Mouse (Mus musculus): ENCODE measurements around the gene Zfp260. TPM values are rescaled to one million over a fixed set of nuclear protein-coding genes. Genes with fewer than 3 reads are reported as not detected.

Zfp260 gene
- polyA plus RNA-seq (2012; rRNA removed), result 5.7 and 8.9 TPM in 2 replicates

GRCm38 (mm10) chr7:30094646-30095429 is at the start of gene Zfp260:
TSS of gene Zfp260 (plus strand) at chr7:30094777.
- Histone ChIP-seq H3K27me3 (ENCODE audit: control insufficient read depth, insufficient read depth, low read length) (no peaks in the 10 kb centered on the region), H3K4me3 (ENCODE audit: control insufficient read depth, low read depth, low read length) (peak within 1 kb of the TSS; percentile 82), H3K36me3 (ENCODE audit: control insufficient read depth, insufficient read depth, low read length) (no peaks in the 10 kb centered on the region), H3K4me1 (ENCODE audit: control insufficient read depth, insufficient read depth, low read length) (peaks cover 14% of the 10 kb centered on the region), H3K27ac (ENCODE audit: control insufficient read depth, insufficient read depth, low read depth, low read length) (peak within 1 kb of the TSS; percentile 96)
- TF ChIP-seq POLR2A (IDR thresholded peaks at IDR 0.05; ENCODE audit: control insufficient read depth, low read depth, low read length) (peak; percentile 68), CTCF (IDR thresholded peaks at IDR 0.05; ENCODE audit: control insufficient read depth, insufficient read depth, insufficient replicate concordance, low read depth, low read length) (no peak)

DNA sequence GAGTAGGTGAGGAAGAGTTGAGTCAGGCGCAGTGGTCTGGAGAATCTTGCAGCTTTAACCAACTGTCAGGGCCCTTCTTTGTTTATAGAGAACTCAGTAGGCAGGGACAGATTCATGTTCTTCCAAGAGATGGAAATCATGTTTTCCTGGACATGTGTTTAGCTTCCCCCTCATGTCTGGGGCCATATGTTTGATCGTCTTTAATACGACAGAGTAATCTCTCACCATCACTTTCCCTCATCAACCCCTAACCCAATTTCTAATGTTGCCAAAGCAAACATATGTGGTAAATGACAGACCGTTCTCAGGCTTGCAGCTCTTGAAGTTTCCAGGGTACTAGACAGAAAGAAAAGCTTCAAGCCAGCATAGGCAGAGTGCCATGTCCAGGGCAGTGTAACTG is 46.5 kb upstream of the Zfp260 start:
- H3K36me3 ChIP-seq (ENCODE audit: control insufficient read depth, insufficient read depth, low read length), result no peaks in the 10 kb centered on the region
- no peak overlapping the region for H3K4me3 ChIP-seq (ENCODE audit: control insufficient read depth, low read depth, low read length)
- peaks cover 2% of the 10 kb centered on the region for H3K4me1 ChIP-seq (ENCODE audit: control insufficient read depth, insufficient read depth, low read length)
- H3K27me3 ChIP-seq (ENCODE audit: control insufficient read depth, insufficient read depth, low read length), result no peaks in the 10 kb centered on the region
- no peak overlapping the region for H3K27ac ChIP-seq (ENCODE audit: control insufficient read depth, insufficient read depth, low read depth, low read length)
- TF ChIP-seq CTCF (IDR thresholded peaks at IDR 0.05; ENCODE audit: control insufficient read depth, insufficient read depth, insufficient replicate concordance, low read depth, low read length) (no peak), POLR2A (IDR thresholded peaks at IDR 0.05; ENCODE audit: control insufficient read depth, low read depth, low read length) (no peak)

DNA sequence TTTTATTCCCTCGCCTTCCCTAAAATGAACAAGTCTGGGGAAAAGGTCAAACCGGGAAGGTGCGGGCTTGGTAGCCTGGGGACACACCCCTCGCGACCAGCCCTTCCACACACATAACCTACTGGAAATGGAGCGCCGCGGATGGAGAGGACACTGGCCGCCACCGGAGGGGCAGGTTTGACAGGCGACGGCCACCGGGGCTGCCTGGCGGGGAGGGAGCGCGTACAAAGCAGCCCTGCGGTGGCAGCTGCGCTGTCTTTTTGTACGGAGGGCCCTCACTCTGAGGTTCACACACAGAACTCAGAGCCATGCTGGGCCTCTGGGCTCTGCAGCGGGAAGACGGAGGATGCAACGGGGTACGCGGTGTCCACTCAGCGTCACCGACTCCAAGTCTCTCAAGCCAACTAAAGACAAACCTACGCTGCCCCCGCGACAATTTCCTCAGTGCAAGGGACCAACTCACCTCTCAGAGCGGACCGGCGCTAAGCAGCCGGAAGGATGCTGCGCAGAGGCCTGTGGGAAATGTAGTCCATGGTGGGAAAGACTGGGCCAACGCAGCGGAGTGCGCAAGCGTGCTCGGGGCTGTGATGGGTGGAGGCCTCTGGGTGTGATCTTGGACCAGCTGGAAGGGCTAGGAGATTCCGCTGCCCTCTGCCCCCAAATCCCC is 43.6 kb upstream of the Zfp260 start, which contains the start of gene Zfp14:
TSS of gene Zfp14 (minus strand) at position 499 of the 667 bp plus-strand sequence.
- H3K4me3 ChIP-seq (ENCODE audit: control insufficient read depth, low read depth, low read length), result peak within 1 kb of the TSS; percentile 93
- TF ChIP-seq POLR2A (IDR thresholded peaks at IDR 0.05; ENCODE audit: control insufficient read depth, low read depth, low read length) (peak; percentile 65), CTCF (IDR thresholded peaks at IDR 0.05; ENCODE audit: control insufficient read depth, insufficient read depth, insufficient replicate concordance, low read depth, low read length) (no peak)
- H3K27ac ChIP-seq (ENCODE audit: control insufficient read depth, insufficient read depth, low read depth, low read length), result peak within 1 kb of the TSS; percentile 42; the same call in 1 of the 2 replicates
- H3K36me3 ChIP-seq (ENCODE audit: control insufficient read depth, insufficient read depth, low read length), result no peaks in the 10 kb centered on the region
- H3K4me1 ChIP-seq (ENCODE audit: control insufficient read depth, insufficient read depth, low read length), result peaks cover 2% of the 10 kb centered on the region
- H3K27me3 ChIP-seq (ENCODE audit: control insufficient read depth, insufficient read depth, low read length), result no peaks in the 10 kb centered on the region

GRCm38 (mm10) chr7:30053591-30053990 is 41.0 kb upstream of the Zfp260 start:
- TF ChIP-seq CTCF (IDR thresholded peaks at IDR 0.05; ENCODE audit: control insufficient read depth, insufficient read depth, insufficient replicate concordance, low read depth, low read length), result no peak
- TF ChIP-seq POLR2A (IDR thresholded peaks at IDR 0.05; ENCODE audit: control insufficient read depth, low read depth, low read length), result no peak

DNA sequence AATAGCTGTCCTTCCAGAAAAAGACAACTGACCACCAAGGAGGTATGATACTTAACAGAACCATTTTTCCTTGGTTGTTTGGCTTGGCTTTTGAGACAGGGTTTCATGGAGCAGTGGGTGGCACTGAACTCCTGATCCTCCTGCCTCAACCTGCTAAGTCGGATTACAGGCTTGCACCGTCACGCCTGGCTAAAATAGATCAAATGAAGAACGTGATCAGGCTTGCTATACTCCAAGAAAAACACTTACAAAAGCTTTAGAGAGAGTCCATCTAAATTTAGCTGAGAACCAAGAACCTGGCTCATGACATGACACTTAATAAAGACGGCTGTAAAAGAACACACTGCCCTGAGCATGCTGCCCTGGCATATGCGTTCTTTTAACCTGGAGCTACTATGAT is 34.2 kb upstream of the Zfp260 start:
- Histone ChIP-seq H3K4me3 (ENCODE audit: control insufficient read depth, low read depth, low read length) (no peak overlapping the region), H3K27ac (ENCODE audit: control insufficient read depth, insufficient read depth, low read depth, low read length) (no peak overlapping the region), H3K36me3 (ENCODE audit: control insufficient read depth, insufficient read depth, low read length) (no peaks in the 10 kb centered on the region), H3K4me1 (ENCODE audit: control insufficient read depth, insufficient read depth, low read length) (no peaks in the 10 kb centered on the region), H3K27me3 (ENCODE audit: control insufficient read depth, insufficient read depth, low read length) (no peaks in the 10 kb centered on the region)
- TF ChIP-seq POLR2A (IDR thresholded peaks at IDR 0.05; ENCODE audit: control insufficient read depth, low read depth, low read length) (no peak), CTCF (IDR thresholded peaks at IDR 0.05; ENCODE audit: control insufficient read depth, insufficient read depth, insufficient replicate concordance, low read depth, low read length) (no peak)

More at GRCm38 (mm10) chr7:30053591-30053990, 41.0 kb upstream of the Zfp260 start:
- H3K27ac ChIP-seq (ENCODE audit: control insufficient read depth, insufficient read depth, low read depth, low read length), result no peak overlapping the region
- peaks cover 2% of the 10 kb centered on the region for H3K4me1 ChIP-seq (ENCODE audit: control insufficient read depth, insufficient read depth, low read length)
- H3K4me3 ChIP-seq (ENCODE audit: control insufficient read depth, low read depth, low read length), result no peak overlapping the region
- H3K27me3 ChIP-seq (ENCODE audit: control insufficient read depth, insufficient read depth, low read length), result no peaks in the 10 kb centered on the region
- no peaks in the 10 kb centered on the region for H3K36me3 ChIP-seq (ENCODE audit: control insufficient read depth, insufficient read depth, low read length)

- H3K27ac ChIP-seq (ENCODE audit: control insufficient read depth, insufficient read depth, low read depth, low read length), result no peak overlapping the region
- H3K4me1 ChIP-seq (ENCODE audit: control insufficient read depth, insufficient read depth, low read length), result no peaks in the 10 kb centered on the region
- H3K36me3 ChIP-seq (ENCODE audit: control insufficient read depth, insufficient read depth, low read length), result no peaks in the 10 kb centered on the region
- TF ChIP-seq POLR2A (IDR thresholded peaks at IDR 0.05; ENCODE audit: control insufficient read depth, low read depth, low read length), result no peak
- no peak; the same call in 1 of the 2 replicates for TF ChIP-seq CTCF (IDR thresholded peaks at IDR 0.05; ENCODE audit: control insufficient read depth, insufficient read depth, insufficient replicate concordance, low read depth, low read length)
- H3K27me3 ChIP-seq (ENCODE audit: control insufficient read depth, insufficient read depth, low read length), result no peaks in the 10 kb centered on the region
- H3K4me3 ChIP-seq (ENCODE audit: control insufficient read depth, low read depth, low read length), result no peak overlapping the region
Measured at GRCm38 (mm10) chr7:30062478-30062877, 32.1 kb upstream of the Zfp260 start.

GRCm38 (mm10) chr7:30064622-30065021 is 30.0 kb upstream of the Zfp260 start:
- H3K27ac ChIP-seq (ENCODE audit: control insufficient read depth, insufficient read depth, low read depth, low read length), result no peak overlapping the region
- H3K4me1 ChIP-seq (ENCODE audit: control insufficient read depth, insufficient read depth, low read length), result no peaks in the 10 kb centered on the region
- TF ChIP-seq CTCF (IDR thresholded peaks at IDR 0.05; ENCODE audit: control insufficient read depth, insufficient read depth, insufficient replicate concordance, low read depth, low read length) (peak; percentile 43; the same call in 1 of the 2 replicates), POLR2A (IDR thresholded peaks at IDR 0.05; ENCODE audit: control insufficient read depth, low read depth, low read length) (no peak)
- no peaks in the 10 kb centered on the region for H3K36me3 ChIP-seq (ENCODE audit: control insufficient read depth, insufficient read depth, low read length)
- no peaks in the 10 kb centered on the region for H3K27me3 ChIP-seq (ENCODE audit: control insufficient read depth, insufficient read depth, low read length)
- no peak overlapping the region for H3K4me3 ChIP-seq (ENCODE audit: control insufficient read depth, low read depth, low read length)

Data from testis, adult 2 months (tissue).